Mouse (Mus musculus) gastrocnemius, adult 8-10 months (tissue): Measurements from ENCODE around the gene Ano9. TPM values are rescaled to one million over a fixed set of nuclear protein-coding genes. Genes with fewer than 3 reads are reported as not detected.

ENCODE experiments used
- DNase-seq, 2 experiments: peaks; one replicate each; pipeline ENCODE4 v3.0.0; 2022; ENCODE audit warnings: low spot score in 2 of 2
- total RNA-seq, 4 experiments: library from RNA; stranded (reverse); gene quantifications; 2 replicates each; pipeline ENCODE4 v1.2.4; 2022

The Ano9 gene
- total RNA-seq, result not detected

DNA sequence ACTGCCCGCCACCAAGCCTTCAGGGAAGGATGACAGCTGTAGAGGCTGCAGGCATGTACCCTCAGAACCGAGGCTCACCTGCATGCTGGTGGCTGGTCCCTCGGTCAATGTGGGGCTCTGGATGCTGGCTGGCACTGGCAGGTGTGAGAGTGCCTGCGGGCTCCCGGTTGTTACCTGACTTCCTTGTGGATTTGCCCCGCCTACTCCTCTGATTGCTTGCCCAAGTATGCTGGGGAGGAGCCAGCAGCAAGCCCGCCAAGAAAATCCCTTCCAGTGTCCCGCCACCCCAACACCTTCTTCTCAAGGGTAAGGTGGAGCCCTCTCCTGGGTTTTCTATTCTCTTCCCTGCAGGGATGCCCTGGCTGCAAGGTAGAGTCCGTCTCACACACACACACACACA lies at the start of gene Ano9:
TSS of gene Ano9 (minus strand) at position 171 of the 400 bp plus-strand sequence.
- no peak for DNase-seq

DNA sequence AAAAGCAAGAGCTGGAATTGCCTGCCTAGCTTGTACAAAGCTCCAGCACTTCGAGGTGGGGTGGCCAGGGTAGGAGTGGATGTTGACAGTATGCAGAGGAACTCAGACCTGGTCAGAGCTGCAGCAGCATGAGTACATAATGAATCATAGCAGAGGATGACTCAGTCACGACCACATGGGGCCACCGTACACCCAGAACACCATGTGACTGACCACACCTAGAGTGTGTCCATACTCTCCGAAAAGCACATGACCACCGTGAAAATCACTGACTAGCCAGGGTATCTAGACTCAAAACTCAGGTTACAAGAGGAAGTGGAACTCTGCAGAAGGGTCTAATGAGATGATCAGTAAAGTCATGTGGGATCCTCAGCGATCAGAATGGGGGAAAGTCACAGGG lies 47.2 kb upstream of the Ano9 start:
- no peak for DNase-seq

DNA sequence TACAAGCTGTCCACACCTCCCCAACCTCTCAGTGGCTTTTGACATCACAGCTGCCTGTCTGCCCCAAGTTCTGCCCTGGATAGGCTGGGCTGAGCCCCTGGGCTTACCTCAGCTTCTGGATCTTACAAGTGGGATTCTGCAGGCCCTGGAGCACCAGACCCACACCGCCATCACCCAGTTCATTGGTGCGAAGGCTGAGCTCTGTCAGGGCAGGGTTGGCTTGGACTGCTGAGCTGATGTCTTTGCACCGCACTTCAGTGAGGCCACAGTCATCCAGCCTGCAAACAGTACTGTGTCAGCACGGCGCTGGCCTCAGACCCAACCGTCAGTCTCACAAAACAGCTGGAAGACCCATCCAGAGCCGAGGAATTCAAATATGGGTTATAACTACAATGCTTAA lies 46.8 kb upstream of the Ano9 start:
- DNase-seq, result no peak

DNA sequence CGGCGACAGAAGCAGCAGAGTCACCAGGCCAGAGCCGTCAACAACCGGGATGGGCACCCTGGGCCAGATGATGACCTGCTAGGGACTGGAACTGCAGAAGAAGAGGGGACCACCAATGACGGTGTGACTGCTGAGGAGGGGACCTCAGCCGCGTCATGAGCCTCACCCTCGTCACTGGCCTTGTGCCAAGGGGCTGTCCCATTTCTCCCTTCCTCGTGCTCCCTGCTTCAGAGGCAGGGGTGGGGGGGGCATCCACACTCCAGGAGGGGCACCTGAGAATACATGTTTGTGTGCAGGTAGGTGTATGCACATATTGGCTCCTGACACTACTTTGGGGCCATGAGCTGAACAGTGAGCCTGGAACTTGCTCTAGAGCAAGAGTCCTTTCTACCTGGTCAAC lies 37.8 kb upstream of the Ano9 start:
- no peak for DNase-seq

DNA sequence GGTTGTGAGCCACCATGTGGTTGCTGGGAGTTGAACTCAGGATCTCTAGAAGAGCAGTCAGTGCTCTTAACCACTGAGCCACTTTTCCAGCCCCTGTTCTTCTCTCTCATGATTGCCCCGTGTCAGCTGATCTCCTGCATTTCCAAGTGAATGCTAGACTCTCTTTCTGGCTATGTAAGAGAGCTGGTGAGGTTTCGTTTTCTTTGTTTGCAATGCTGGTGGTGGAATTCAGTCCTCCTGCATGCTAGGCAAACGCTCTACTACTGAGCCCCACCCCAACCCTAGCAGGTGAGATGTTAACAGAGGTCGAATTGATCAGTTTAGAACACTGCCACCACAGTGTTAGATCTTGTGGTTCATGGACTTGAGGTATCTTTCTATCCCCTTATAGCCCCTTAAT lies 31.0 kb upstream of the Ano9 start:
- DNase-seq, result no peak

DNA sequence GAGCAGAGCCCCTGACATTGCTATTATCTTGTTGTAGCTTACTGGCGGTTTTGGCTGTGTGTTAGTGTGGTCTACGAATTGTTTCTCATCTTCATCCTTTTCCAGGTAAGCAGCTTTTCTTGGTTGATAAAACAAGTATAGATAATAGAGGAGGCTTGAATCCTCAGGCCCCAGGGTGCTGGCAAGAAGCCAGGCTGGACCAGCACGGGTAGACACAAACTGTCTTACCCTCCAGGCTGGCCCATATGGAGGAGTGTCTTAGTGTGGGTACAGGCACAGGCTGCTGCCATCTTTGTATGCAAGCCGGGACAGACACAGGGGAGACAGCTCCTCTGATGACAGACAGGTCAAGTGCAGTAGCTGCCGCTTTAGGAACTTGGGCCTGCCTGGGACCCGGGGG lies 29.4 kb upstream of the Ano9 start:
- no peak for DNase-seq

DNA sequence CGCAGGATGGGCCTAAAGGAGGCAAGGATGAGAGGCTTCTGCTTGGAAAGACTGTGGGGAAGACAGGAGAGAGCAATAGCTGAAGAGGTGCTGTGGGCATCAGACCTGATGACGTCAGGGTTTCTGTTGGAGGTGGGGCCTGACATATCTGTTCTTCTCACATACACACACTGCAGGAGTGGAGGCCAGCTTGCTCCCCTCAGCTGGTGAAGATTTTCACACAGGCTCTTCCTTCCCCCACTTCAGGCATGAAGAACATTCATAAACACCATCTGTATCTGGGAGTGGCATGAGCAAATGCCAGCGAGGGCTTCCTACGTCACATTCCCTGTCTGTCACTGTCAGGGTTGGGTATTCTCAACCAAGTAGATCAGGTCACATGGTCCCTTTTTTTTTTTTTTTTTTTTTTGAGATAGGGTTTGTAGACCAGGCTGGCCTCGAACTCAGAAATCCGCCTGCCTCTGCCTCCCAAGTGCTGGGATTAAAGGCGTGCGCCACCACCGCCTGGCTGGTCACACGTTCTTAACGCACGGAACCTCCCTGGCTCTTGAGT lies 28.5 kb upstream of the Ano9 start:
- no peak for DNase-seq

DNA sequence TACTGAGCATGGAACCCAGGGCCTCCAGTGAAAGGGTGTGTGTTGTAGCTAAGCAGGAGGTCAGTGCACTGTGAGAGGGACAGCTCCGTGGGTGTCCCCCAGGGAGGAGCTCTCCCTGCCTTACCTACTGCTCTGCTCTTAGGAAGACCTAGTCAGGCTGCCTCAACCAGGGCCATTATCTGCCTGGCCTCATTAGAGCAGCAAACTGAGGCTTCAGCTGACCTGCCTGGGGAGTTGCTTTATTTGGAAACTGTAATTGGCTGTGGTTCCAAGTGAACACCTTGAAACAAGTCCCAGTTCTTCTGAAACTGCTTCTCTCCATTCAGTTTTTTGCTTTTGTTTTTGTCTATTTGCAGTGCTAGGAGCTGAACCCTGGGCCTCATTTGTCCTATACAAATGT lies 27.8 kb upstream of the Ano9 start:
- no peak for DNase-seq

DNA sequence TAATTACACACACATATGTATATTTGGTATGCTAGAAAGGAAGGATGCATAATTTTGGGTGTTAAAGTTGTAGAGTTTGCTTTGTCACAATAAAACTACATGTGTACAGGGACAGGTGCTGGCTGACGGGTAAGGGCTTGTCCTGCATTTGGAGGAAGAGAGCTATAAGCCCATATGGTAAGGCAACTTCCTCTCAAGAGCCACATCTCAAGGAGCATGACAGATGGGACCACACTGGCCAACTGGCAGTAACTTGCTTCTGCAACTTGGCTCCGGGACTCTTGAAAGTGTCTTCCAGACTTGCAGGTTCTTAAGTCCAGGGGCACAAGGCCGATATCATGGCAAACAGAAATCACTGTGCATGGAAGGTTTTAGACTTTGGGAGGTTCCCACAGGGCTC lies 27.0 kb upstream of the Ano9 start:
- DNase-seq, result no peak

DNA sequence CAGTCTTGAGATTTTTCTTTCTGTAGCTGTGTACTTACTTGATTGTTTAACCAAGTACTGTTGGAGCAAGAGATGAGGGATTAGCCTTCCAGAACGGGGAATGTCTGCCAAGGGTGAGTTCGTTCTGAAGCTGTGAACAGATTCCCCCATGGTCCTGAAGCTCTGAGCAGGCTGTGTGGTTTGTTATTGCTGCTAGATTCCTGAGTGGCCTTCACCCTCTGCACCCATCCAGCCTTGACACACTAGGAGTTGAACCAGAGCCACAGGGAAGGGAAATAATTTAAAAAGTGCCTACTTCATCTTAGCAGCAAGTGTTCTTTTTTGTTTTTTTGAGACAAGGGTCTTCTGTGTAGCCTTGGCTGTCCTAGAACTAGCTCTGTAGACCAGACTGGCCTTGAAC lies 26.3 kb upstream of the Ano9 start:
- DNase-seq, result no peak

DNA sequence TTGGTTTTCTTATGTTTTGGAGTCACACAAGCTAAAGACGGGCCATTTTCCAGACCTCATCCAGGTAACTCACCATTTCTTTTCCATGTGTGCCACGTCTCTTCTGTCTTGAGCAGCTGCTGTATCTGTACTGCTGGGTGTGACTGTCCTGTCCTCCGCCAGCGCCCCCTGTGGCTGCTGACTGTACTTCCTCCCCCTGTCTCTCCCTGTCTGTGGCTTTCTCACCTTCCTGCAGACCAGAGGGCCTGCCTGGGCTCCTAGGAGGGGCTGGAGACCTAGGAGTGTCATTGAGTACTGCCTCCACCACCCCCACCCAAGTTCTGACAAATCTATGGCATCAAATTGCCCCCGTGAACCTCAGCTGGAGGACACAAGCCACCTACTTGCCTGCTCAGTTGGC lies 25.5 kb upstream of the Ano9 start:
- no peak for DNase-seq

DNA sequence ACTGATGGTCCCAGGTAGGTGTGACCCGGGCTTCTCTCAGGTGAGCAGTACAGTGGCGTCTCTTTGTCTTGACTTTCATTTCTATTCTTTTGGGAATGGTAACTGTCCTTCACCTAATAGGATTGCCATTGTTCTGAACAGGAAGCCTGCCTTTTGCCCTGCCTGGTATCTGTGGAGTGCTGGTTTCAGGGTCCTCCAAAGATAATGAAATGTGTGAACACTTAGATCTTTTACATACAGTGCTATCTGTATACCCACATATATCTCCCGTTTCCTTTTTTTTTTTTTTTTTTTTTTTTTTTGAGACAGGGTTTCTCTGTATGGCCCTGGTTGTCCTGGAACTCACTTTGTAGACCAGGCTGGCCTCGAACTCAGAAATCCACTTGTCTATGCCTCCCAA lies 23.7 kb upstream of the Ano9 start:
- DNase-seq, result no peak

DNA sequence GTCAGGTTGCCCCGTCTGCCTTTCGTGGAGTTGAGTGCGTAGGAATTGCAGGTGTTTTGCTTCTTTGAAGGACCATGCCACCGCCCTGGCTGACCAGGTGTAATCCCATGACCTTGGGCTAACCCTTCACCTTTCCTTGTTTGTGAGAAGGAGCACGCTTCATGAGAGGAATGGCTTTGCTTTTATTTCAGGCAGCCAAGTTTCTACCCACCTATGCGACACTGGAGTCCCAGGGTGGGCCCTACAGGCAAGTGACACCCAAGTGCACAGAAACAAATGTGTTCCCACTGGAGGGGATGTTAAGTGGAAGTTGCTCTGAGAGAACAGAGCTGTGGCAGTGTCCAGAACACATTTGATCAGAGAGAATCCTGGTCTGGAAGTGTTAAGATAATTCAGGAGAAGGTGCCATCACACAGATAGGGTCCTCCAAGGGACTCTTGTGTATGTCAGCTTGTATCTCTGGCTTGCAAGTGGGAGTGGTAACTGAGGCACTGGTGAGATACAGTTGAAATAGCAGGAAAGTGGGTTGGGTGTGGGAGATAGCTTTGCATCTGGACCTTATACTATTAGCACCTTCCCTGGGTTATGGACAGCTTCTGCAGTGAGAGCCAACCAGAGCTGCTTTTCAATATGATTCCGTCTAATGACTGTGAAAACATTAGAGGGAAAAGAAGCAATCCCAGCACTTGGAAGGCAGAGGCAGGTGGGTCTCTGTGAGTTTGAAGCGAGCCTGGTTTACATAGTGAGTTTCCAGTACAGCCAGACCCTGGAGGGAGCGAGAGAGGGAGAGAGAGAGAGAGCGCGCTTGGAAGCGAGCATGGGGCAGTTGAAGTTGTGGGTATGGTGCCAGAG lies 14.5 kb upstream of the Ano9 start:
- DNase-seq, result no peak

DNA sequence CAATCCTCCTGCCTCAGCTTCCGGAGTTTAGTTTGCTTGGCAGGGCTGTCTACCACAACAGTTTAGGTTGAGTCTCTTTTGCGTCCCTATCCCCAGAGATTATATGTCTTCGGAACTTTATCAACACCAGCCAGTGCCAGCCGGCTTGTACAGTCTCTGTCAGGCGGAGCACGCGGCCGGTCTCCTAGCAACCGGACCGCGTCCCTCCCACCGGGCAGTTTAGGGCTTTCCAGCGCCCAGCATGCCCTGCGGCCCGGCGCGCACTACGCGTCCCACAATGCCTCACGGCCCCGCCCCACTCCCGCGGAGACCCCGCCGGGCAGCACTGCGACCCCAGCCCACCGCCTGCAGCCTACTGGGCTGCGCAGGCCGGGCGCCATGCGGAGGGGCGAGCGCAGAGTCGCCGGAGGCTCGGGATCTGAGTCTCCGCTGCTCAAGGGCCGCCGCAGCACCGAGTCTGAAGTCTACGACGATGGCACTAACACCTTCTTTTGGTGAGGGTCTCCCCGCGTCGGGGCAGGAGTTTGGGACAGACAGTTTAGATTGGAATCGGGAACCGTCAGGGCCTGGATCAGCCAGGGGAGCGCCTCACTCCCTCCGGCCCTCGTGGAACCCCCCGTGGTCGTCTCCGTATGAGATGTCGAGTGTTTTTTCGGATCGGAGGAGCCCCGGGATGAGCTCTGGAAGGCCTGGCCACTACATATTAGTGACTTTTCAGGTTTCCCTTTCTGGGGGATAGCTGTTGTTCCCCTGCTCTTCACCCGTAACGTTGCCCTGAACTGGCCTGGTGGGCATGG lies 13.6 kb upstream of the Ano9 start:
- DNase-seq, result peak; percentile 75 to 84

DNA sequence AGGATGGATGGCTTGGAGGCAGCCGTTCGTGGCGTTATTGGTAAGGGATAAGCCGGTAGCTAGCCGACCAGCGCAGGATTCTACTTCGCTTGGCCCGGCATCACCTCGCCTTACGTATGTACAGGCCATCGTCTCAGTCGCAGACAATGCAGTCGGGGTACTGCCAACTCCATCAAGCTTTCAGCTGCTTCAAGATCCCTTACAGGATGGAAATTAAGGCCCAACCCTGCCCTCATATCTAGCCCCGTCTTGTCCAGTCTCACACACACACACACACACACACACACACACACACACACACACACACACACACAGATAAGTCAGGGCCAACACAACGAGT lies 5.9 kb upstream of the Ano9 start:
- no peak for DNase-seq

DNA sequence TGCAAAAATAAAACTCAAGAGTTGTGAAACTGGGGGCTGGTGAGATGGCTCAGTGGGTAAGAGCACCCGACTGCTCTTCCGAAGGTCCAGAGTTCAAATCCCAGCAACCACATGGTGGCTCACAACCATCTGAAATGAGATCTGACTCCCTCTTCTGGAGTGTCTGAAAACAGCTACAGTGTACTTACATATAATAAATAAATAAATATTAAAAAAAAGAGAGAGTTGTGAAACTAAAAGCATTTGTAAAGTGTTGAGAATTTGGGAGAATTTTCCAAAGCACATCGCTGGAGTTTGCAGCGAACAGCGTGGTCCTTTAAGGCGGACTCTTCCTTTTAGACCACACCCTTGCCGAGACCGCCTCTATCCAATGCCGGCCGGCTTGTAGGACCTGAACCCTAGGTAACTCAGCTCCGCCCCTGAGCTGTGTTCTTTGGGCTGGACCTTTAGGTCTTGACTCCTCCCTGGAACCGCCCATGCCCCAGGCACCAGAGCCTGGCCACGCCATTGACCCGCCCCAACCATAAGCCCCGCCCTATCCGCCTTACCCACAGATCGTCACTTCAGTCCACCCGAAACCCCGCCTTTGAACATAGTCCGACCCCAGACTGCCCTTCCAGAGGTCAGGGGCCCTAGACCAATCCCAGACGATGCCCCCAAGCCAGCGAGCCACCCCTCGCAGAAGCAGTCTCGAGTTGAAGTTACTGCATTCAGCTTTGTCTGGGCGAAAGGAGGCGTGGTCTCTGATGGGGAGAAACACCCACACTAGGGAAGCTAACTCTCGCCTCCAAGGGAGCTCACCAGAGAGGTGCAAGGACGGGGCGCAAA lies 5.3 kb upstream of the Ano9 start:
- peak; percentile 90 to 93 for DNase-seq

DNA sequence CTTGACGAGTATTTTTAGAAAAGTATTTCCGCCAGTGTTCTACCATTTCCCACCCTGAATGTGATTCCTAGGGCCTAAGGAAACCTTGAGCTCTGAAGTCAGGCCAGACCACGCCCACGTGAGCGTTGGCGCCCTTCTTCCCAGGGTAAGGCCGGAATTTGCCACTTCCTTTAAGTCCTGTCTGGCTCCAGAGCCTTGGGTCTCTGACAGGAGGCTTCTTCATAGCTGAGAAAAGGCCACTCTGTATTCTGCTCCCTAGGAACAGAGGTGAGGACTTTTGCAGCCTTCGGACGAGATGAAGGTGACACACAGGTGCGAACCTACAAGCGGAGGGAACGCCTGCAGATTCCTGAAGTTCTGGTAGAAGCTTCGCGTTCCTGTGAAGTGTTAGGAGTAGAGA lies 4.6 kb upstream of the Ano9 start, which contains the start of gene Ptdss2:
TSS of gene Ptdss2 (plus strand) at position 138 of the 400 bp plus-strand sequence.
- DNase-seq, result no peak

DNA sequence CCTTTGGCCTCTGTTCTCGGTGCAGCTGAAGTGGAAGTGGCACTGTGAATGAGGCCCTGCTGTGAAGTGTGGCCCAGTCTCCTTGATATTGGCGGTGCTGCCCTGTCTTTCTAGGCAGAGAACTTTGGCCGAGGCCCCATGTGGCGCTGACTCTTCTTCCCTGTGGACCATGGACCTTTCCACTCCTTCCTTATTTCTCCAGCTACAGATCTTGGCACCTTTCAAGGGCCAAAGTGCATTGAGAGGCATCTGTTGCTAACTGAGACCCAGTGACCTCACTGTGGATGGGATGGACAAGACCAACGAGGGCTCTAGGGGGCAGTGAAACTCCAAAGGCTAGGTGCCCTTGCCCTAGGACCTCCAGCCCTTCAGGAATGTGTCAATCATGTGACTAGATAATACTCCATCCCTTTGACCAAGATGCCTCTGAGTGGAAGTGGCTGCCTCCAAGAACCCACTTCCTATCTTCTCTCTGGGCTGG lies 3.5 kb upstream of the Ano9 start:
- no peak for DNase-seq

DNA sequence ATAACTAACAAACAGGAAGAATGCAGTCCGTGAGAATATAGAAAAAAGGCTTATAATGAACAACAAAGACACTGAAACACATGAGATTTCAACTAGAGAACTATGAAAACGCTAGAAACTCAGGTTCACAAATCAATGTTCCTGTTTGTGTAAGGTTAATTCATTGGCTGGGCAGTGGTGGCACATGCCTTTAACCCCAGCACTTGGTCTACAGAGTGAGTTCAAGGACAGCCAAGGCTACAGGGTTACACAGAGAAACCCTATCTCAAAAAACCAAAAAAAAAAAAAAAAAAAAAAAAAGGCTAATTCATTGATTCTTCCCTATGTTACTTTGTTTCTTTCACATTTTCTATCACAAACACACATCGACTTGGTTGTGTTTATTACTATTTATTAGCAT lies 3.0 kb upstream of the Ano9 start:
- DNase-seq, result no peak

DNA sequence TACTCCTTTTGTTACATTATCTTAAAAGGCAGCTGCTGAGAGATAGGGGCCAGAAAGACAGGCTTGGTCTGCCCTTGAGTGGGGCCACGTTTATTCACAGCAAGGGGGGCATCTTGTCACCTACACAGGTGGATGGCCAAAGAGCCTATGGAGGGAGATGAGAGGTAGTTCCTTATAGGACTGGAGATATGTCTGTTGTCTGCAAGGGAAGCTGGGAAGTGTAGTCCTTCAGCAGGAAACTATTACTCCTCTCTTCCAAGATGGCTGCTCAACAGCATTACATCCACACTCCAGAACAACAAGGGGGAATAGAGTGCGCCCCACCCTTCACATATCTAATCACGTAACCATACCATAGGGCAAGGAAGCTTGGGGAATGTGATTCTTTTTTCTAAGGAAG lies 1.9 kb upstream of the Ano9 start:
- no peak for DNase-seq

DNA sequence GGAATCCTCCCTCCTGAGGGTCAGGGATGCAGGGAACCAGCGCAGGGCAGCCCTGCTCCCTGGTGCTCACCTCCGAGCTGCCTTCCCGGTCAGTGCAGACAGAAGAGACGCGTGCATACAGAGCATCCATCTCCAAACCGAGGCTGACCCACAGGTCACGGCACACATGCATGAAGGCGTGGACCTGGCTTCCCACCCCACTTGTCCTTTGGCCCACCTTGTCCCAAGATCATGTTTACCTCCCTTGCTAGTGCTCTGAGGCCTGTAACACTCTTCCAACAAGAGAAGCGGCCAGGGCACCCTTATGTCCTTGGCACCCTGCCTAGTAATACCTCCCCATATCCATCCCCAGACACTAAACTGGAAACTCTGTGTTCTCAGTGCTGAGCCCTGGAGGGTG lies 1.7 kb downstream of the Ano9 start:
- DNase-seq, result no peak

DNA sequence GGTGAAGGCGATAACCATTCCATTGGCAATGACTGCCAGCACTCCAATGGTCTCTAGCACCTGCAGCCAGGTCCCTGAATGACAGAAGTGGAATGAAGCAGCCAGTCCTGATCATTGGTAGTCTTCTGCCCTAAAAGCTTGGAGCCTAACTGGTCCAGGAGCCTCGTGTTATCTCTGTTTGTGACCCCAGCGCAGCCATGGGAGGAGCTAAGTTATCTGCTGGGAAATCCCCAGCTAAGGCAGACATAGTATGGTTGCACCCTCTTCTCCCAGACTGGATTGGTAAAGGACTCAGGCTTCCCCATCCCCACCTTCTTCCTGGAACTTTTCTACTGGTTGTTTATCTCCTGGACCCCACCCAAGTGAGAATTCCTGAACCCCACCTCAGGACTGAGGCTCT lies 14.4 kb downstream of the Ano9 start:
- DNase-seq, result no peak
